Mouse (Mus musculus) forebrain, postnatal 0 days (tissue): ENCODE data around the gene Acacb. TPM values are rescaled to one million over a fixed set of nuclear protein-coding genes. Genes with fewer than 3 reads are reported as not detected.

Experiments used
- ATAC-seq: fragments of 200-750 bp; cut with Nextera tagmentation; 2 replicates; pipeline ENCODE4 v1.8.0; 2017; ENCODE audit warnings: mild to moderate bottlenecking, moderate library complexity
- DNase-seq: peaks from one replicate; pipeline ENCODE4 v3.0.0-alpha.2; 2015
- H3K27ac ChIP-seq: fragments of 300-500 bp; sonication (generic); 2 replicates; pipeline ENCODE4 v1.5.1; 2014; ENCODE audit warnings: low read depth, mild to moderate bottlenecking, antibody characterized with exemption, low read length, moderate library complexity, mixed read lengths
- H3K27me3 ChIP-seq: fragments of 300-500 bp; sonication (generic); 2 replicates; pipeline ENCODE4 v1.6.1; 2014; ENCODE audit warnings: mild to moderate bottlenecking, low read length, mixed read lengths; ENCODE audit not compliant: insufficient read depth
- H3K36me3 ChIP-seq: fragments of 300-500 bp; sonication (generic); 2 replicates; pipeline ENCODE4 v1.6.1; 2014; ENCODE audit warnings: mild to moderate bottlenecking, moderate library complexity; ENCODE audit not compliant: insufficient read depth
- H3K4me1 ChIP-seq: fragments of 300-500 bp; sonication (generic); 2 replicates; pipeline ENCODE4 v1.6.1; 2014; ENCODE audit warnings: antibody characterized with exemption; ENCODE audit not compliant: insufficient read depth
- H3K4me2 ChIP-seq: fragments of 300-500 bp; sonication (generic); 2 replicates; pipeline ENCODE4 v1.6.1; 2014; ENCODE audit warnings: low read depth, mild to moderate bottlenecking, moderate library complexity
- H3K4me3 ChIP-seq: fragments of 300-500 bp; sonication (generic); 2 replicates; pipeline ENCODE4 v1.5.1; 2014; ENCODE audit warnings: low read depth, low read length, mixed read lengths
- H3K9ac ChIP-seq: fragments of 300-500 bp; sonication (generic); 2 replicates; pipeline ENCODE4 v1.6.1; 2014; ENCODE audit warnings: mild to moderate bottlenecking
- H3K9me3 ChIP-seq: fragments of 300-500 bp; sonication (generic); 2 replicates; pipeline ENCODE4 v1.6.1; 2016; ENCODE audit warnings: low read length
- CTCF ChIP-seq: sonication (generic); IDR thresholded peaks from 2 replicates; pipeline ENCODE4 v1.5.1; 2016; ENCODE audit warnings: antibody characterized with exemption, control low read depth, low read depth
- WGBS: fragments of 180-500 bp; shearing (Covaris S2); extraction: QIAGEN DNeasy Blood & Tissue Kit; methylation state at CpG from one replicate; pipeline ENCODE4 v1.1.7; 2014; 5-methylcytosine and 5-hydroxymethylcytosine counted together
- polyA plus RNA-seq: library from polyadenylated mRNA; unstranded; fragments of >200 nt; fragmentation: Nextera tagmentation; extraction: Ambion mirVana; gene quantifications from 2 replicates; pipeline ENCODE4 v1.2.1, GENCODE M21; 2015
- total RNA-seq: library from RNA; depleted of rRNA; stranded (reverse); fragments of >200 nt; gene quantifications from 2 replicates; pipeline ENCODE4 v1.2.3, GENCODE M21; 2014

The Acacb gene
- total and polyA plus RNA-seq, 2 experiments from 2014 or later, result 4.0 to 4.3 TPM

GRCm38 (mm10) chr5:114127374-114128349, 18.7 kb upstream of the Acacb start, which contains the start of gene Alkbh2:
Gene Alkbh2 (minus strand): TSS chr5:114128218.
- peak within 1 kb of the TSS; percentile 64 for H3K9ac ChIP-seq
- no peaks in the 10 kb centered on the region for H3K27me3 ChIP-seq
- peak within 1 kb of the TSS; percentile 68 for H3K4me3 ChIP-seq
- peak within 1 kb of the TSS; percentile 66 for H3K27ac ChIP-seq
- peak; percentile 90 for DNase-seq
- H3K4me2 ChIP-seq, result peak within 1 kb of the TSS; percentile 96
- H3K9me3 ChIP-seq, result no peaks in the 10 kb centered on the region
- TF ChIP-seq CTCF, result peak; percentile 99
- H3K4me1 ChIP-seq, result peaks cover 4% of the 10 kb centered on the region; the same call in 1 of the 2 replicates
- ATAC-seq, result peak; percentile 14
- 2% methylated on average over 69 of the region's 69 CpGs for WGBS
- peaks cover 18% of the 10 kb centered on the region for H3K36me3 ChIP-seq

GRCm38 (mm10) chr5:114129550-114130210, 16.7 kb upstream of the Acacb start:
- 81% methylated on average over 15 of the region's 15 CpGs for WGBS
- no peak overlapping the region for H3K27ac ChIP-seq
- peak overlapping the region; percentile 94 for H3K4me2 ChIP-seq
- H3K4me3 ChIP-seq, result peak overlapping the region; percentile 61
- H3K27me3 ChIP-seq, result no peaks in the 10 kb centered on the region
- DNase-seq (no peak), ATAC-seq (no peak)
- H3K9ac ChIP-seq, result no peak overlapping the region
- H3K36me3 ChIP-seq, result no peaks in the 10 kb centered on the region
- no peaks in the 10 kb centered on the region for H3K9me3 ChIP-seq
- no peak for TF ChIP-seq CTCF
- peaks cover 4% of the 10 kb centered on the region; the same call in 1 of the 2 replicates for H3K4me1 ChIP-seq

- Histone ChIP-seq H3K4me3 (peak within 1 kb of the TSS; percentile 61), H3K4me1 (peaks cover 4% of the 10 kb centered on the region; the same call in 1 of the 2 replicates), H3K36me3 (no peaks in the 10 kb centered on the region), H3K9ac (peak within 1 kb of the TSS; percentile 48), H3K4me2 (peak within 1 kb of the TSS; percentile 94), H3K27ac (peak within 1 kb of the TSS; percentile 22; the same call in 1 of the 2 replicates), H3K9me3 (no peaks in the 10 kb centered on the region), H3K27me3 (no peaks in the 10 kb centered on the region)
- under 1% methylated on average over 28 of the region's 29 CpGs for WGBS
- no peak for TF ChIP-seq CTCF
- DNase-seq (peak; percentile 79), ATAC-seq (peak; percentile 49)
Observed at GRCm38 (mm10) chr5:114130211-114130605, 16.1 kb upstream of the Acacb start, which contains the start of gene Ung. Gene Ung (plus strand): TSS chr5:114130386.

GRCm38 (mm10) chr5:114130698-114131520, 15.4 kb upstream of the Acacb start:
- WGBS, result under 1% methylated on average over 87 of the region's 87 CpGs
- DNase-seq (peak; percentile 95), ATAC-seq (peak; percentile 98)
- peak overlapping the region; percentile 61 for H3K4me3 ChIP-seq
- H3K36me3 ChIP-seq, result no peaks in the 10 kb centered on the region
- H3K9ac ChIP-seq, result peak overlapping the region; percentile 48
- H3K27me3 ChIP-seq, result no peaks in the 10 kb centered on the region
- H3K4me1 ChIP-seq, result peaks cover 4% of the 10 kb centered on the region; the same call in 1 of the 2 replicates
- H3K9me3 ChIP-seq, result no peaks in the 10 kb centered on the region
- TF ChIP-seq CTCF, result no peak
- peak overlapping the region; percentile 22; the same call in 1 of the 2 replicates for H3K27ac ChIP-seq
- peak overlapping the region; percentile 94 for H3K4me2 ChIP-seq

GRCm38 (mm10) chr5:114131521-114131840, 14.9 kb upstream of the Acacb start:
- Histone ChIP-seq H3K9me3 (no peaks in the 10 kb centered on the region), H3K27ac (peak overlapping the region; percentile 22; the same call in 1 of the 2 replicates), H3K4me2 (peak overlapping the region; percentile 94), H3K36me3 (no peaks in the 10 kb centered on the region), H3K27me3 (no peaks in the 10 kb centered on the region), H3K4me3 (peak overlapping the region; percentile 61), H3K4me1 (peaks cover 4% of the 10 kb centered on the region; the same call in 1 of the 2 replicates), H3K9ac (peak overlapping the region; percentile 48)
- no peak for ATAC-seq
- no peak for TF ChIP-seq CTCF
- DNase-seq, result peak; percentile 36
- 2% methylated on average over 15 of the region's 15 CpGs for WGBS

- peaks cover 4% of the 10 kb centered on the region; the same call in 1 of the 2 replicates for H3K36me3 ChIP-seq
- no peak overlapping the region for H3K4me2 ChIP-seq
- DNase-seq (no peak), ATAC-seq (no peak)
- no peaks in the 10 kb centered on the region for H3K27me3 ChIP-seq
- H3K27ac ChIP-seq, result no peak overlapping the region
- H3K9me3 ChIP-seq, result no peaks in the 10 kb centered on the region
- no peak for TF ChIP-seq CTCF
- no peak overlapping the region for H3K9ac ChIP-seq
- WGBS, result 91% methylated on average over 6 of the region's 6 CpGs
- H3K4me1 ChIP-seq, result peaks cover 4% of the 10 kb centered on the region; the same call in 1 of the 2 replicates
- no peak overlapping the region for H3K4me3 ChIP-seq
Observed at GRCm38 (mm10) chr5:114132841-114133240, 13.5 kb upstream of the Acacb start.
